Mouse (Mus musculus) hindlimb bud, embryonic 11.5 days (tissue): ENCODE results near the gene Vwa7.
"Not testable (repeated sequence)": the region's sequence is repeated elsewhere in the genome, so short reads cannot be mapped to it uniquely, and the experiment has no call there.

Experiments
- DNase-seq: peaks from one replicate; pipeline ENCODE4 v3.0.0-alpha.2; 2012; ENCODE audit warnings: low read depth, low spot score; ENCODE audit errors: extremely low spot score

Gene Vwa7

GRCm38 (mm10) chr17:34999871-35000716, 16.3 kb upstream of the Vwa7 start:
- not testable (repeated sequence) for DNase-seq

GRCm38 (mm10) chr17:35000717-35001451, 15.5 kb upstream of the Vwa7 start, which contains the start of gene Vars:
TSS of gene Vars (plus strand) at chr17:35000987.
- peak; percentile 53 for DNase-seq

GRCm38 (mm10) chr17:35001452-35002152, 14.8 kb upstream of the Vwa7 start:
- DNase-seq, result no peak

GRCm38 (mm10) chr17:35002153-35002865, 14.1 kb upstream of the Vwa7 start:
- DNase-seq, result no peak

- no peak for DNase-seq
These were observed 13.1 kb upstream of the Vwa7 start for GRCm38 (mm10) chr17:35003022-35003838.

- DNase-seq, result no peak
These were observed 12.2 kb upstream of the Vwa7 start for GRCm38 (mm10) chr17:35004075-35004717.

GRCm38 (mm10) chr17:35005158-35005557, 11.2 kb upstream of the Vwa7 start:
- no peak for DNase-seq

GRCm38 (mm10) chr17:35005902-35006301, 10.5 kb upstream of the Vwa7 start:
- not testable (repeated sequence) for DNase-seq

GRCm38 (mm10) chr17:35007387-35007991, 8.9 kb upstream of the Vwa7 start:
- DNase-seq, result no peak

GRCm38 (mm10) chr17:35009586-35009985, 6.8 kb upstream of the Vwa7 start:
- DNase-seq, result no peak

- no peak for DNase-seq
These were observed 4.9 kb upstream of the Vwa7 start for GRCm38 (mm10) chr17:35011440-35011839.

GRCm38 (mm10) chr17:35012430-35012829, 3.9 kb upstream of the Vwa7 start:
- DNase-seq, result no peak

- no peak for DNase-seq
These were observed 3.2 kb upstream of the Vwa7 start for GRCm38 (mm10) chr17:35013221-35013620.

GRCm38 (mm10) chr17:35015296-35015695, 1.1 kb upstream of the Vwa7 start:
- DNase-seq, result no peak

GRCm38 (mm10) chr17:35016791-35017705, 669 bp downstream of the Vwa7 start:
- DNase-seq, result no peak

GRCm38 (mm10) chr17:35017706-35018030, 1.3 kb downstream of the Vwa7 start:
- no peak for DNase-seq

- no peak for DNase-seq
These were observed 1.8 kb downstream of the Vwa7 start for GRCm38 (mm10) chr17:35018171-35018570.

GRCm38 (mm10) chr17:35019894-35020293, 3.5 kb downstream of the Vwa7 start:
- no peak for DNase-seq
